Mouse (Mus musculus) midbrain, embryonic 15.5 days (tissue): ENCODE results near the gene Tada2b. TPM values are rescaled to one million over a fixed set of nuclear protein-coding genes. Genes with fewer than 3 reads are reported as not detected.

Experiments
- ATAC-seq: fragments of 200-750 bp; cut with Nextera tagmentation; replicated peaks from 2 replicates; pipeline ENCODE4 v1.8.0; 2017; ENCODE audit warnings: moderate TSS enrichment
- H3K27ac ChIP-seq: fragments of 300-500 bp; sonication (generic); 2 replicates; pipeline ENCODE4 v1.5.1; 2015; ENCODE audit warnings: mild to moderate bottlenecking, inconsistent platforms
- H3K27me3 ChIP-seq: fragments of 300-500 bp; sonication (generic); replicated peaks from 2 replicates; pipeline ENCODE4 v1.6.1; 2015; ENCODE audit warnings: inconsistent platforms
- H3K36me3 ChIP-seq: fragments of 300-500 bp; sonication (generic); replicated peaks from 2 replicates; pipeline ENCODE4 v1.6.1; 2015; ENCODE audit warnings: inconsistent platforms
- H3K4me1 ChIP-seq: fragments of 300-500 bp; sonication (generic); 2 replicates; pipeline ENCODE4 v1.6.1; 2015; ENCODE audit warnings: inconsistent platforms
- H3K4me2 ChIP-seq: fragments of 300-500 bp; sonication (generic); 2 replicates; pipeline ENCODE4 v1.6.1; 2015; ENCODE audit warnings: inconsistent platforms, mild to moderate bottlenecking, moderate library complexity
- H3K4me3 ChIP-seq: fragments of 300-500 bp; sonication (generic); 2 replicates; pipeline ENCODE4 v1.5.1; 2015; ENCODE audit warnings: mild to moderate bottlenecking, inconsistent platforms
- H3K9ac ChIP-seq: fragments of 300-500 bp; sonication (generic); 2 replicates; pipeline ENCODE4 v1.6.1; 2015; ENCODE audit warnings: mild to moderate bottlenecking, inconsistent platforms
- H3K9me3 ChIP-seq: fragments of 300-500 bp; sonication (generic); 2 replicates; pipeline ENCODE4 v1.6.1; 2016; ENCODE audit warnings: inconsistent platforms
- WGBS: fragments of 180-500 bp; shearing (Covaris S2); methylation state at CpG from one replicate; pipeline ENCODE4 v1.1.7; 2015; ENCODE audit warnings: mixed read lengths; 5-methylcytosine and 5-hydroxymethylcytosine counted together
- polyA plus RNA-seq: library from polyadenylated mRNA; unstranded; fragments of >200 nt; fragmentation: Nextera tagmentation; extraction: Ambion mirVana; gene quantifications from 2 replicates; pipeline ENCODE4 v1.2.1, GENCODE M21; 2015

The Tada2b gene
- polyA plus RNA-seq: 3.2 and 3.3 TPM in 2 replicates

DNA sequence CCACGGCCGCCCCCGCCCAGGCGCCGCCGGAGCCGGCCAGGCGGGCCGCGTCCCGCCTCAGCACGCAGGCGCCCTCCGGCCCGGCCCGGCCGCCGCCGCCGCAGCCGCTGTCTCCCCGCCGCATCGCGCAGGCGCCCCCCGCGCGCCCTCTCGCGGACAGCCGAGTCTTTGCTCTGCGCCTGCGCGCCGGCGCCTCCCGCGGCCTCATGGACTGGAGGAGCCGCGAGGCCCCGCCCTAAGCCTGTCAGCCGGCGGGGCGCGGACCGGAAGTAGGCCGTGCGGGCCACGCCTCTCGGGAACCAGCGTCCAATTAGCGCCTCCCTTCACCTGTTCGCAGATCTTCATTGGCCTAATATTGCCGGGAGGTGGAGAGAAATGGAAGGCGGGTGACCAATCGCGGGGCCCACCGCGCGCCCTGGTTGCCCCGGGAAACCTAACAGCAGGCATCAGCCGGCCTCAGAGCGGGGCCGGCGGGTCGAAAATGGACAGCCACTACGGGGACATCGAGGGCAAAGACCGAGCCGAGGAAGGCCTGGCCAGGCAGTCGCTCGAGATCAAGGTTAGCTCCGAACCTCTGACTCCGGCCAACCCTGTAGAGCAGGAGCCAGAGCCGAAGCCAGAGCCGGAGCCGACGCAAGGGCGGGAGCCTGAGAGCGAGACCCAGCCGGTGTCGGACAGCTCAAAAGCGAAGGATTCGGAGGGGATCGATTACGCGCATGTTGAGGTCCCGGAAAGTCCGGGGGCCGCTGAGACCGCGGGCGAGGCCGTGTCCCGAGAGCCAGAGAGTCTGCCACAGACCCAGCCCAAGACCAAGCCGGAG, at the start of gene Tada2b, which contains the start of gene Ccdc96:
Tada2b (minus strand) TSS at position 115 of the 820 bp plus-strand sequence.
Ccdc96 (plus strand) TSS at position 418 of the 820 bp plus-strand sequence.
- Histone ChIP-seq H3K4me3 (peak within 1 kb of the TSS; percentile 95), H3K9me3 (no peaks in the 10 kb centered on the region), H3K4me2 (peak within 1 kb of the TSS; percentile 92), H3K4me1 (peaks cover 42% of the 10 kb centered on the region), H3K27me3 (no peaks in the 10 kb centered on the region), H3K36me3 (no peaks in the 10 kb centered on the region), H3K9ac (peak within 1 kb of the TSS; percentile 94), H3K27ac (peak within 1 kb of the TSS; percentile 84)
- ATAC-seq: peak; percentile 99
- WGBS: under 1% methylated on average over 89 of the region's 97 CpGs

- no peaks in the 10 kb centered on the region for H3K27me3 ChIP-seq
- WGBS: 0% methylated on average over 28 of the region's 28 CpGs
- H3K9me3 ChIP-seq: no peaks in the 10 kb centered on the region
- H3K4me2 ChIP-seq: peak overlapping the region; percentile 69
- H3K36me3 ChIP-seq: no peaks in the 10 kb centered on the region
- ATAC-seq: peak; percentile 98
- H3K9ac ChIP-seq: peak overlapping the region; percentile 81
- peak overlapping the region; percentile 87 for H3K27ac ChIP-seq
- H3K4me1 ChIP-seq: peaks cover 31% of the 10 kb centered on the region
- peak overlapping the region; percentile 69 for H3K4me3 ChIP-seq
Measured at GRCm38 (mm10) chr5:36530129-36530751, 46.2 kb upstream of the Tada2b start.

DNA sequence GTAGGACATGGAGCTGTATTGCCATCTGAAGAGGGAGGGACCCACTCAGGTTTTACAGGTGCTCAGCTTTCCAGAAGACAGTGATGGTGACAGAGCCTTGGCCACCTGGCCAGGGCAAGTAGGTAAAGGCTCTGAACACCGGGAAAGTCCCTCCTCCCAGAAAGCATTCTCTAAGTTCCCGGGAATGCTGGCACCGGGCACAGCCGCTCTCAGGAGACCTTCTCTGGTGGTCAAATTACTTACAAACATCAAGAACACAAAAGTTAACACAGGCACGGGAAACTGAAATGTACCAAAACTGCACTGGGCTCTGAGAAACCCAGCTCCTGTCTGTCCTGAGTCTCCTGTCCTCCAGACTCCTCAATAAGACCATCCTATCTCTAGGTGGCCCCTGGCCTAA, 45.6 kb upstream of the Tada2b start:
- no peak for ATAC-seq
- Histone ChIP-seq H3K9me3 (no peaks in the 10 kb centered on the region), H3K9ac (peak overlapping the region; percentile 81), H3K36me3 (no peaks in the 10 kb centered on the region), H3K27ac (peak overlapping the region; percentile 87), H3K4me3 (peak overlapping the region; percentile 69), H3K4me1 (peaks cover 31% of the 10 kb centered on the region), H3K4me2 (peak overlapping the region; percentile 69), H3K27me3 (no peaks in the 10 kb centered on the region)
- WGBS: 9% methylated on average over 5 of the region's 5 CpGs

- peaks cover 12% of the 10 kb centered on the region for H3K36me3 ChIP-seq
- no peak overlapping the region for H3K9ac ChIP-seq
- no peaks in the 10 kb centered on the region for H3K27me3 ChIP-seq
- H3K4me2 ChIP-seq: no peak overlapping the region
- no peak overlapping the region for H3K4me3 ChIP-seq
- no peak for ATAC-seq
- H3K4me1 ChIP-seq: peaks cover 31% of the 10 kb centered on the region
- H3K27ac ChIP-seq: no peak overlapping the region
- WGBS: 86% methylated on average over 2 of the region's 2 CpGs
- H3K9me3 ChIP-seq: no peaks in the 10 kb centered on the region
Measured at GRCm38 (mm10) chr5:36526921-36527320, 42.8 kb upstream of the Tada2b start.

GRCm38 (mm10) chr5:36526274-36526673, 42.2 kb upstream of the Tada2b start:
- no peak overlapping the region for H3K4me3 ChIP-seq
- no peaks in the 10 kb centered on the region for H3K9me3 ChIP-seq
- H3K9ac ChIP-seq: no peak overlapping the region
- no peak overlapping the region for H3K4me2 ChIP-seq
- WGBS: 88% methylated on average over 5 of the region's 5 CpGs
- peaks cover 31% of the 10 kb centered on the region for H3K4me1 ChIP-seq
- peaks cover 18% of the 10 kb centered on the region for H3K36me3 ChIP-seq
- no peak for ATAC-seq
- no peak overlapping the region for H3K27ac ChIP-seq
- H3K27me3 ChIP-seq: no peaks in the 10 kb centered on the region

DNA sequence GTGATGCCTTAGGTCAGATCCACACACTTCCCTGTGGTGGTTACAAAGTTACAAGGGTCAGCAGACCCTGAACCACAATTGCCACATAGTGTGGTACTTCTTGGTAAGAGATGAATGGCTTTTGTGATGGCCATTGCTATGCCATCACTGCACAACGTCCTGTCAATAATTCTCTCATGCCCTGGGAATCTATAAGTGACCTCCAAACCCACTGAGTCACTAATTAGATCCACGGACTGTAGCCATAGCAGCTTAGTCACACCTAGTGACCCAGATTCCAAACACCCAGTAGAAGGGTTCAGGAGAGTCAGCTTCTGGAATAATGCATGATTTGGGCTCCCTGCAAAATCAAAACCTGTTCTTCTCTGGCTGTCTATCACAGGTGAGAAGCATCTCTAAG, 41.1 kb upstream of the Tada2b start:
- ATAC-seq: no peak
- no peaks in the 10 kb centered on the region for H3K27me3 ChIP-seq
- WGBS: 68% methylated on average over 2 of the region's 2 CpGs

GRCm38 (mm10) chr5:36523219-36523703, 39.2 kb upstream of the Tada2b start:
- 83% methylated on average over 5 of the region's 5 CpGs for WGBS
- H3K4me2 ChIP-seq: no peak overlapping the region
- H3K4me1 ChIP-seq: peaks cover 9% of the 10 kb centered on the region
- no peak for ATAC-seq
- H3K9me3 ChIP-seq: no peaks in the 10 kb centered on the region
- no peak overlapping the region for H3K4me3 ChIP-seq
- peaks cover 43% of the 10 kb centered on the region for H3K36me3 ChIP-seq
- H3K9ac ChIP-seq: no peak overlapping the region
- no peak overlapping the region for H3K27ac ChIP-seq
- H3K27me3 ChIP-seq: no peaks in the 10 kb centered on the region

More for the DNA sequence above, 41.1 kb upstream of the Tada2b start:
- peaks cover 25% of the 10 kb centered on the region for H3K4me1 ChIP-seq
- no peak overlapping the region for H3K4me3 ChIP-seq
- H3K4me2 ChIP-seq: no peak overlapping the region
- H3K36me3 ChIP-seq: peaks cover 26% of the 10 kb centered on the region
- H3K27ac ChIP-seq: no peak overlapping the region
- H3K9ac ChIP-seq: no peak overlapping the region
- H3K9me3 ChIP-seq: no peaks in the 10 kb centered on the region

- H3K9ac ChIP-seq: no peak overlapping the region
- 80% methylated on average over 2 of the region's 2 CpGs for WGBS
- H3K27me3 ChIP-seq: no peaks in the 10 kb centered on the region
- no peak overlapping the region for H3K4me2 ChIP-seq
- ATAC-seq: no peak
- no peak overlapping the region for H3K4me3 ChIP-seq
- no peak overlapping the region for H3K27ac ChIP-seq
- peaks cover 5% of the 10 kb centered on the region; the same call in 1 of the 2 replicates for H3K4me1 ChIP-seq
- no peaks in the 10 kb centered on the region for H3K9me3 ChIP-seq
- peaks cover 43% of the 10 kb centered on the region for H3K36me3 ChIP-seq
Measured at GRCm38 (mm10) chr5:36522782-36523181, 38.7 kb upstream of the Tada2b start.

GRCm38 (mm10) chr5:36519751-36520150, 35.7 kb upstream of the Tada2b start:
- Histone ChIP-seq H3K36me3 (peaks cover 49% of the 10 kb centered on the region), H3K4me2 (no peak overlapping the region), H3K9me3 (no peaks in the 10 kb centered on the region), H3K27me3 (no peaks in the 10 kb centered on the region), H3K27ac (no peak overlapping the region), H3K9ac (no peak overlapping the region), H3K4me1 (no peaks in the 10 kb centered on the region), H3K4me3 (no peak overlapping the region)
- no peak; the same call in 1 of the 2 replicates for ATAC-seq
- WGBS: 73% methylated on average over 3 of the region's 3 CpGs

DNA sequence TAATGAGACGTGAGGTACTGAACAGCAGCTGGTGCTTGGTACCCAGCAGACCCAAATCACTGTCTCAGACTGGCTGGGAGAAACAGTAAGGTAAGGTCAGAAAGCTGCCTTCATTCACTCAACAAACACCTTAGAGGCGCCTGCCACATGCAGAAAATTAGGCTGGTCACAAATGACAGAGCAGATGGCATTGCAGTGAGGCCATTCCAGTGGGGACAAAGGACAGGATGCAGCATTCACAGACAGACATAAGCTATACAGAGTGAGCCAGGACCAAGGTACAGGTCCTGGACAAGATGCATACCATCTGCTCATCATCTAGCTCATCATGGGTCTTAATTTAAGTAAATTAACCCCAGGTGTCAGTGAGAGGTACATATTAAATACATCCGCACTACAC, 33.5 kb upstream of the Tada2b start:
- H3K27me3 ChIP-seq: no peaks in the 10 kb centered on the region
- H3K27ac ChIP-seq: no peak overlapping the region
- H3K36me3 ChIP-seq: peaks cover 50% of the 10 kb centered on the region
- ATAC-seq: no peak
- no peak overlapping the region for H3K4me2 ChIP-seq
- no peaks in the 10 kb centered on the region for H3K9me3 ChIP-seq
- H3K9ac ChIP-seq: no peak overlapping the region
- H3K4me1 ChIP-seq: no peaks in the 10 kb centered on the region
- no peak overlapping the region for H3K4me3 ChIP-seq
- 93% methylated on average over 3 of the region's 3 CpGs for WGBS

GRCm38 (mm10) chr5:36515558-36515957, 31.5 kb upstream of the Tada2b start:
- Histone ChIP-seq H3K4me3 (no peak overlapping the region), H3K27ac (no peak overlapping the region), H3K36me3 (peaks cover 48% of the 10 kb centered on the region), H3K27me3 (no peaks in the 10 kb centered on the region), H3K9me3 (no peaks in the 10 kb centered on the region), H3K9ac (no peak overlapping the region), H3K4me2 (no peak overlapping the region), H3K4me1 (no peaks in the 10 kb centered on the region)
- 82% methylated on average over 5 of the region's 5 CpGs for WGBS
- no peak for ATAC-seq

DNA sequence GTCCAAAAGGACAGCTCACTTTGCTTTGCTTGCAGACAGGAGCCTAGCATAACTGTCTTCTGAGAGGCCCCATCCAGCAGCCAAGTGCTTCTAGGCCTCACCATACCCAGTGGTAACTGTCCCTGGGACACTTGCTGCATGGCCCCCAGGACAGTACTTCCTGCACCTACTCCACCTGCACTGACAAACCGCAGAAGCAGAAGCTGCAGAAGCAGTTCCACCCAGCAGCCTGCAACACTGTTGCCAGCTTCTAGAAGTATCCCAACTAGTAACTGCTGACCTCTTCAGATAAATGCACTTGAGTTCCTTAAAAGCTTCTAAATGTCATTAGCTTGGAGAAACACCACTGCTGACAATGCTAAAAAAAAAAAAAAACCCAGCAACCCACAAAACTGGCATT, 31.0 kb upstream of the Tada2b start:
- H3K9ac ChIP-seq: no peak overlapping the region
- no peaks in the 10 kb centered on the region for H3K9me3 ChIP-seq
- no peaks in the 10 kb centered on the region for H3K4me1 ChIP-seq
- H3K4me3 ChIP-seq: no peak overlapping the region
- no peak for ATAC-seq
- no peak overlapping the region for H3K4me2 ChIP-seq
- 94% methylated on average over 1 of the region's 1 CpGs for WGBS
- H3K27ac ChIP-seq: no peak overlapping the region
- H3K36me3 ChIP-seq: peaks cover 48% of the 10 kb centered on the region
- no peaks in the 10 kb centered on the region for H3K27me3 ChIP-seq
